Mouse (Mus musculus) kidney, embryonic 15.5 days (tissue): Measurements from ENCODE around the gene Rgma. TPM values are rescaled to one million over a fixed set of nuclear protein-coding genes. Genes with fewer than 3 reads are reported as not detected.

Experiments used
- ATAC-seq: fragments of 200-750 bp; cut with Nextera tagmentation; replicated peaks from 2 replicates; pipeline ENCODE4 v1.8.0; 2017; ENCODE audit warnings: moderate TSS enrichment; ENCODE audit not compliant: low FRiP score
- H3K27ac ChIP-seq: fragments of 300-500 bp; sonication (generic); 2 replicates; pipeline ENCODE4 v1.5.1; 2015; ENCODE audit warnings: mild to moderate bottlenecking, inconsistent platforms
- H3K27me3 ChIP-seq: fragments of 300-500 bp; sonication (generic); 2 replicates; pipeline ENCODE4 v1.6.1; 2015; ENCODE audit warnings: inconsistent platforms
- H3K36me3 ChIP-seq: fragments of 300-500 bp; sonication (generic); 2 replicates; pipeline ENCODE4 v1.6.1; 2015; ENCODE audit warnings: inconsistent platforms
- H3K4me1 ChIP-seq: fragments of 300-500 bp; sonication (generic); 2 replicates; pipeline ENCODE4 v1.6.1; 2015; ENCODE audit warnings: inconsistent platforms
- H3K4me2 ChIP-seq: fragments of 300-500 bp; sonication (generic); 2 replicates; pipeline ENCODE4 v1.6.1; 2015; ENCODE audit warnings: moderate library complexity, mild to moderate bottlenecking, inconsistent platforms
- H3K4me3 ChIP-seq: fragments of 300-500 bp; sonication (generic); replicated peaks from 2 replicates; pipeline ENCODE4 v1.5.1; 2015; ENCODE audit warnings: mild to moderate bottlenecking, inconsistent platforms
- H3K9ac ChIP-seq: fragments of 300-500 bp; sonication (generic); 2 replicates; pipeline ENCODE4 v1.6.1; 2015; ENCODE audit warnings: mild to moderate bottlenecking, inconsistent platforms
- H3K9me3 ChIP-seq: fragments of 300-500 bp; sonication (generic); replicated peaks from 2 replicates; pipeline ENCODE4 v1.6.1; 2016; ENCODE audit warnings: inconsistent platforms
- WGBS: fragments of 180-500 bp; shearing (Covaris S2); methylation state at CpG from one replicate; pipeline ENCODE4 v1.1.7; 2015; ENCODE audit warnings: mixed read lengths; 5-methylcytosine and 5-hydroxymethylcytosine counted together
- polyA plus RNA-seq: library from polyadenylated mRNA; unstranded; fragments of >200 nt; fragmentation: Nextera tagmentation; extraction: Ambion mirVana; gene quantifications from 2 replicates; pipeline ENCODE4 v1.2.1, GENCODE M21; 2015

Gene Rgma
- polyA plus RNA-seq, 1 experiment from 2014 or later, result 13.7 TPM

GRCm38 (mm10) chr7:73463546-73463945 is 88.2 kb downstream of the Rgma start:
- no peak overlapping the region for H3K4me2 ChIP-seq
- ATAC-seq, result no peak
- H3K4me1 ChIP-seq, result no peaks in the 10 kb centered on the region
- H3K36me3 ChIP-seq, result peaks cover 94% of the 10 kb centered on the region
- 90% methylated on average over 2 of the region's 2 CpGs for WGBS
- H3K9ac ChIP-seq, result no peak overlapping the region
- no peaks in the 10 kb centered on the region for H3K9me3 ChIP-seq
- no peaks in the 10 kb centered on the region for H3K27me3 ChIP-seq
- H3K4me3 ChIP-seq, result no peak overlapping the region
- H3K27ac ChIP-seq, result no peak overlapping the region

- Histone ChIP-seq H3K9me3 (no peaks in the 10 kb centered on the region), H3K4me2 (no peak overlapping the region), H3K27ac (no peak overlapping the region), H3K4me3 (no peak overlapping the region), H3K4me1 (no peaks in the 10 kb centered on the region), H3K36me3 (peaks cover 94% of the 10 kb centered on the region), H3K27me3 (no peaks in the 10 kb centered on the region), H3K9ac (no peak overlapping the region)
- WGBS, result 95% methylated on average over 3 of the region's 3 CpGs
- no peak for ATAC-seq
Measured at GRCm38 (mm10) chr7:73467741-73468140, 92.4 kb downstream of the Rgma start.

Other genes starting within 250 kb of the Rgma start
- 56.6 and 61.7 TPM in 2 replicates for gene Chd2, start 166.3 kb downstream of the Rgma start, polyA plus RNA-seq